Mouse (Mus musculus) MEL (cell line): ENCODE measurements around the gene Nat14. TPM values are rescaled to one million over a fixed set of nuclear protein-coding genes. Genes with fewer than 3 reads are reported as not detected.

Source experiments
- DNase-seq: peaks from one replicate; pipeline ENCODE4 v3.0.0; 2011; ENCODE audit warnings: low read depth, low spot score
- H3K27ac ChIP-seq: 2 replicates; pipeline ENCODE4 v1.5.1; 2012; ENCODE audit warnings: low read depth, mild to moderate bottlenecking, control low read depth, low read length, moderate library complexity; ENCODE audit not compliant: control insufficient read depth
- H3K27me3 ChIP-seq, 2 experiments: fragments of 150-350 bp in 1 of 2; sonication (generic) in 1 of 2; 2 replicates each; pipeline ENCODE4 v1.6.1; 2012; ENCODE audit warnings: low read length in 2 of 2, mild to moderate bottlenecking in 2 of 2, improper control_type of control experiment in 1 of 2, moderate library complexity in 1 of 2; ENCODE audit not compliant: insufficient read depth in 2 of 2, control insufficient read depth in 1 of 2
- H3K36me3 ChIP-seq, 2 experiments: 2 replicates each; pipeline ENCODE4 v1.6.1; 2012 to 2014; ENCODE audit warnings: low read length in 2 of 2, improper control_type of control experiment in 1 of 2, inconsistent platforms in 1 of 2, mild to moderate bottlenecking in 1 of 2; ENCODE audit not compliant: insufficient read depth in 2 of 2, control insufficient read depth in 1 of 2
- H3K4me1 ChIP-seq, 2 experiments: fragments of 150-350 bp in 1 of 2; sonication (generic) in 1 of 2; 2 replicates each; pipeline ENCODE4 v1.6.1; 2012; ENCODE audit warnings: low read length in 2 of 2, improper control_type of control experiment in 1 of 2, mild to moderate bottlenecking in 1 of 2; ENCODE audit not compliant: insufficient read depth in 2 of 2, control insufficient read depth in 1 of 2
- H3K4me3 ChIP-seq, 2 experiments: fragments of 150-350 bp in 1 of 2; sonication (generic) in 1 of 2; 2 replicates each; pipeline ENCODE4 v1.5.1; 2012; ENCODE audit warnings: low read depth in 2 of 2, low read length in 2 of 2, mild to moderate bottlenecking in 2 of 2, moderate library complexity in 2 of 2, control low read depth in 1 of 2, improper control_type of control experiment in 1 of 2; ENCODE audit not compliant: control insufficient read depth in 1 of 2, insufficient read depth in 1 of 2
- H3K79me2 ChIP-seq: 2 replicates; pipeline ENCODE4 v1.6.1; 2012; ENCODE audit warnings: mild to moderate bottlenecking, low read length, moderate library complexity; ENCODE audit not compliant: control insufficient read depth, poor library complexity, insufficient read depth
- H3K9ac ChIP-seq: 2 replicates; pipeline ENCODE4 v1.6.1; 2012; ENCODE audit warnings: low read depth, mild to moderate bottlenecking, control low read depth, low read length, moderate library complexity; ENCODE audit not compliant: control insufficient read depth, poor library complexity, severe bottlenecking
- H3K9me3 ChIP-seq: fragments of 150-350 bp; sonication (generic); replicated peaks from 2 replicates; pipeline ENCODE4 v1.6.1; 2012; ENCODE audit warnings: mild to moderate bottlenecking, low read length, improper control_type of control experiment, moderate library complexity; ENCODE audit not compliant: insufficient read depth
- BHLHE40 ChIP-seq: IDR thresholded peaks from 2 replicates; pipeline ENCODE4 v1.6.1; 2012; ENCODE audit warnings: low read depth, mild to moderate bottlenecking, inconsistent platforms, low read length, improper control_type of control experiment, borderline replicate concordance
- CHD2 ChIP-seq: IDR thresholded peaks from 2 replicates; pipeline ENCODE4 v1.6.1; 2011; ENCODE audit warnings: low read length, improper control_type of control experiment
- ELF1 ChIP-seq: IDR thresholded peaks from 2 replicates; pipeline ENCODE4 v1.6.1; 2014; ENCODE audit warnings: low read depth, mild to moderate bottlenecking, inconsistent platforms, low read length, improper control_type of control experiment, moderate library complexity
- ETS1 ChIP-seq: IDR thresholded peaks from 2 replicates; pipeline ENCODE4 v1.6.1; 2012; ENCODE audit warnings: low read depth, mild to moderate bottlenecking, inconsistent platforms, low read length, improper control_type of control experiment, moderate library complexity
- GATA1 ChIP-seq: IDR thresholded peaks from 2 replicates; pipeline ENCODE4 v1.6.1; 2011; ENCODE audit warnings: low read depth, low read length, improper control_type of control experiment
- HCFC1 ChIP-seq: IDR thresholded peaks from 2 replicates; pipeline ENCODE4 v1.6.1; 2012; ENCODE audit warnings: low read depth, mild to moderate bottlenecking, inconsistent platforms, low read length, improper control_type of control experiment, moderate library complexity
- JUND ChIP-seq: IDR thresholded peaks from 2 replicates; pipeline ENCODE4 v1.6.1; 2011; ENCODE audit warnings: low read depth, mild to moderate bottlenecking, improper control_type of control experiment, low read length
- KAT2A ChIP-seq: conservative IDR thresholded peaks from 2 replicates; pipeline ENCODE4 v1.6.1; 2012; ENCODE audit warnings: low read depth, low read length, improper control_type of control experiment, inconsistent platforms
- MAFK ChIP-seq: IDR thresholded peaks from 2 replicates; pipeline ENCODE4 v1.6.1; 2011; ENCODE audit warnings: low read depth, mild to moderate bottlenecking, low read length, improper control_type of control experiment, borderline replicate concordance
- MAX ChIP-seq: IDR thresholded peaks from 2 replicates; pipeline ENCODE4 v1.6.1; 2011; ENCODE audit warnings: low read length, improper control_type of control experiment
- MAZ ChIP-seq: IDR thresholded peaks from 2 replicates; pipeline ENCODE4 v1.6.1; 2012; ENCODE audit warnings: low read depth, mild to moderate bottlenecking, inconsistent platforms, low read length, improper control_type of control experiment
- MEF2A ChIP-seq: IDR thresholded peaks from 2 replicates; pipeline ENCODE4 v1.6.1; 2014; ENCODE audit warnings: low read depth, mild to moderate bottlenecking, inconsistent platforms, low read length, improper control_type of control experiment; ENCODE audit not compliant: poor library complexity, insufficient replicate concordance, severe bottlenecking; ENCODE audit errors: extremely low read depth
- MXI1 ChIP-seq: IDR thresholded peaks from 2 replicates; pipeline ENCODE4 v1.6.1; 2011; ENCODE audit warnings: mild to moderate bottlenecking, low read depth, low read length, improper control_type of control experiment
- MYB ChIP-seq: IDR thresholded peaks from 2 replicates; pipeline ENCODE4 v1.6.1; 2011; ENCODE audit warnings: mild to moderate bottlenecking, low read depth, low read length, improper control_type of control experiment
- MYC ChIP-seq: IDR thresholded peaks from 2 replicates; pipeline ENCODE4 v1.6.1; 2011; ENCODE audit warnings: low read depth, mild to moderate bottlenecking, low read length, improper control_type of control experiment, moderate library complexity
- NRF1 ChIP-seq: IDR thresholded peaks from 2 replicates; pipeline ENCODE4 v1.6.1; 2014; ENCODE audit warnings: low read depth, mild to moderate bottlenecking, inconsistent platforms, low read length, improper control_type of control experiment, moderate library complexity; ENCODE audit not compliant: poor library complexity, insufficient read depth, severe bottlenecking
- POLR2A ChIP-seq, 2 experiments: IDR thresholded peaks; 2 replicates each; pipeline ENCODE4 v1.6.1; 2011 to 2012; ENCODE audit warnings: low read length in 2 of 2, mild to moderate bottlenecking in 2 of 2, control low read depth in 1 of 2, improper control_type of control experiment in 1 of 2, low read depth in 1 of 2, moderate library complexity in 1 of 2; ENCODE audit not compliant: control insufficient read depth in 1 of 2, insufficient read depth in 1 of 2, poor library complexity in 1 of 2
- POLR2AphosphoS2 ChIP-seq: IDR thresholded peaks from 2 replicates; pipeline ENCODE4 v1.6.1; 2011; ENCODE audit warnings: low read length, improper control_type of control experiment
- POLR2AphosphoS5 ChIP-seq: IDR thresholded peaks from 2 replicates; pipeline ENCODE4 v1.6.1; 2012; ENCODE audit warnings: low read depth, borderline replicate concordance, mild to moderate bottlenecking, inconsistent platforms, low read length, moderate library complexity, mixed read lengths
- RAD21 ChIP-seq: IDR thresholded peaks from 2 replicates; pipeline ENCODE4 v1.6.1; 2011; ENCODE audit warnings: mild to moderate bottlenecking, low read depth, low read length, improper control_type of control experiment
- RCOR1 ChIP-seq: IDR thresholded peaks from 2 replicates; pipeline ENCODE4 v1.6.1; 2012; ENCODE audit warnings: low read depth, mild to moderate bottlenecking, inconsistent platforms, low read length, improper control_type of control experiment
- TAL1 ChIP-seq: IDR thresholded peaks from 2 replicates; pipeline ENCODE4 v1.6.1; 2012; ENCODE audit warnings: mild to moderate bottlenecking, inconsistent platforms, low read length, moderate library complexity, mixed read lengths
- TBP ChIP-seq: IDR thresholded peaks from 2 replicates; pipeline ENCODE4 v1.8.0; 2011; ENCODE audit warnings: low read depth, low read length, improper control_type of control experiment
- TCF12 ChIP-seq: IDR thresholded peaks from 2 replicates; pipeline ENCODE4 v1.6.1; 2014; ENCODE audit warnings: low read depth, mild to moderate bottlenecking, inconsistent platforms, low read length, improper control_type of control experiment, moderate library complexity
- USF1 ChIP-seq: IDR thresholded peaks from 2 replicates; pipeline ENCODE4 v1.6.1; 2014; ENCODE audit warnings: low read depth, mild to moderate bottlenecking, inconsistent platforms, low read length, improper control_type of control experiment, moderate library complexity
- USF2 ChIP-seq, 2 experiments: IDR thresholded peaks; 2 replicates each; pipeline ENCODE4 v1.6.1; 2011 to 2012; ENCODE audit warnings: improper control_type of control experiment in 2 of 2, low read length in 2 of 2, borderline replicate concordance in 1 of 2, inconsistent platforms in 1 of 2, low read depth in 1 of 2, mild to moderate bottlenecking in 1 of 2; ENCODE audit not compliant: insufficient read depth in 1 of 2
- ZC3H11A ChIP-seq: IDR thresholded peaks from 2 replicates; pipeline ENCODE4 v1.6.1; 2012; ENCODE audit warnings: low read depth, mild to moderate bottlenecking, inconsistent platforms, low read length, improper control_type of control experiment
- ZMIZ1 ChIP-seq: IDR thresholded peaks from 2 replicates; pipeline ENCODE4 v1.6.1; 2012; ENCODE audit warnings: low read depth, mild to moderate bottlenecking, inconsistent platforms, low read length, improper control_type of control experiment, moderate library complexity
- ZNF384 ChIP-seq: IDR thresholded peaks from 2 replicates; pipeline ENCODE4 v1.6.1; 2012; ENCODE audit warnings: low read depth, mild to moderate bottlenecking, inconsistent platforms, low read length, improper control_type of control experiment
- polyA plus RNA-seq, 2 experiments: library from polyadenylated mRNA; stranded (reverse) in 1 of 2; unstranded in 1 of 2; fragments of >175 nt in 1 of 2; fragments of >200 nt in 1 of 2; gene quantifications; 2 replicates each; pipeline versions ENCODE4 v1.2.1 to v1.2.4; 2012; ENCODE audit warnings: low replicate concordance in 2 of 2, low read depth in 1 of 2; ENCODE audit not compliant: insufficient read length in 2 of 2, insufficient read depth in 1 of 2, missing spikeins in 1 of 2
- total RNA-seq: library from RNA; depleted of rRNA; stranded (reverse); fragments of 300-350 nt; gene quantifications from 2 replicates; pipeline ENCODE4 v1.2.3, GENCODE M21; 2012

The Nat14 gene
- total and polyA plus RNA-seq, 3 experiments, result 0.81 to 1.9 TPM; not detected in 1

DNA sequence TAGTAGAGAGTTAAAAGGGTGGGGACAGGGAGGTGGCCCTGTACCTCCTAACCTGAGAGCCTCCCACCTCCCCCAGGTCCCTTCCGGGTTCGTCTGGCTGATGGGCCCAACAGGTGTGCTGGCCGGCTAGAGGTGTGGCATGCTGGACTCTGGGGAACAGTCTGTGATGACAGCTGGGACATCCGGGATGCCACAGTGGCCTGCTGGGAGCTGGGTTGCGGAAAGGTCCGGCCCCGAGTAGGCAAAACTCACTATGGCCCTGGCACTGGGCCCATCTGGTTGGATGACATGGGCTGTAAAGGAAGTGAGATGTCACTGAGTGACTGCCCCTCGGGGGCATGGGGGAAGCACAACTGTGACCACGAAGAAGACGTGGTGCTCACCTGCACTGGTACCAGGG is 15.0 kb downstream of the Nat14 start:
- Histone ChIP-seq H3K9ac (no peak overlapping the region), H3K4me3 (no peak overlapping the region), H3K4me1 (no peaks in the 10 kb centered on the region), H3K27ac (no peak overlapping the region), H3K9me3 (no peaks in the 10 kb centered on the region), H3K79me2 (no peaks in the 10 kb centered on the region)
- DNase-seq, result no peak
- no peak for TF ChIP-seq TBP
- no peak for TF ChIP-seq RAD21
- TF ChIP-seq MAX, result no peak
- TF ChIP-seq KAT2A, result no peak
- TF ChIP-seq ETS1, result no peak
- TF ChIP-seq POLR2AphosphoS2, result no peak
- TF ChIP-seq GATA1, result no peak
- no peak for TF ChIP-seq RCOR1
- no peak for TF ChIP-seq ZNF384
- TF ChIP-seq MYC, result no peak
- TF ChIP-seq POLR2A (IDR thresholded peaks at IDR 0.05; ENCODE audit: control insufficient read depth in 1 of 2, insufficient read depth in 1 of 2, low read depth in 1 of 2, low read length in 2 of 2, poor library complexity in 1 of 2), result no peak
- no peak for TF ChIP-seq MAZ
- no peak for TF ChIP-seq MXI1
- TF ChIP-seq POLR2AphosphoS5, result no peak
- TF ChIP-seq TCF12, result no peak
- no peak for TF ChIP-seq NRF1
- TF ChIP-seq ZC3H11A, result no peak
- TF ChIP-seq MAFK, result no peak
- TF ChIP-seq USF1, result no peak
- no peak for TF ChIP-seq MEF2A
- TF ChIP-seq, all 39 proteins: peak for 0
- Histone ChIP-seq H3K27me3 (no peaks in the 10 kb centered on the region), H3K36me3 (no peaks in the 10 kb centered on the region)

DNA sequence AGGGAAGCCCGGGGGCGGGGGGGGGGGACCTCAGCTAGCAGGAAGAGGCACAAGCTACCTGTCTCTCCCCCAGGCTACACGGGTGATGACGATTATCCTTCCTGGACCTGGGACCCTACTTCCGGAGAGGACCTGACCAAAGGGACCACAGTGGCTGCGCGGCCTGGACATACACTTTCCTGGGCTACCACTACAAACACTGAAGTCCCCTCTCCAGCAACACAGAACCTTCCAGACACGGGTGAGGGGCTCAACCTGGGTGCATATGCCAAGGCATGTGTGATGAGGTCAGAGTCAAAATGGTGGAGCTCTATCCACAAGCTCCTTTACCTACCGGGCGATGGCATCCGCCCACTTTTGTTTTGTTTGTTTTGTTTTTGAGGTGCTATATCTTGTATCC is 15.6 kb downstream of the Nat14 start:
- H3K9me3 ChIP-seq, result no peaks in the 10 kb centered on the region
- H3K27ac ChIP-seq, result no peak overlapping the region
- TF ChIP-seq ZC3H11A (no peak), KAT2A (no peak), RAD21 (no peak), CHD2 (no peak), TAL1 (no peak), USF1 (no peak), GATA1 (no peak), BHLHE40 (no peak), TCF12 (no peak), POLR2AphosphoS5 (no peak), MXI1 (no peak), ZMIZ1 (no peak), MYB (no peak), ELF1 (no peak), JUND (no peak), POLR2A (IDR thresholded peaks at IDR 0.05; ENCODE audit: control insufficient read depth in 1 of 2, insufficient read depth in 1 of 2, low read depth in 1 of 2, low read length in 2 of 2, poor library complexity in 1 of 2) (no peak), HCFC1 (no peak), MAFK (no peak), USF2 (IDR thresholded peaks at IDR 0.05; ENCODE audit: borderline replicate concordance in 1 of 2, insufficient read depth in 1 of 2, low read depth in 1 of 2, low read length in 2 of 2) (no peak)
- H3K27me3 ChIP-seq, result no peaks in the 10 kb centered on the region
- DNase-seq, result no peak
- H3K9ac ChIP-seq, result no peak overlapping the region
- no peaks in the 10 kb centered on the region for H3K4me1 ChIP-seq
- H3K79me2 ChIP-seq, result no peaks in the 10 kb centered on the region
- no peak overlapping the region for H3K4me3 ChIP-seq
- H3K36me3 ChIP-seq, result no peaks in the 10 kb centered on the region
